Mouse (Mus musculus): ENCODE results near the gene Tmem52. TPM values are rescaled to one million over a fixed set of nuclear protein-coding genes. Genes with fewer than 3 reads are reported as not detected.

The Tmem52 gene
- polyA plus RNA-seq, 1 experiment from 2014 or later: not detected

DNA sequence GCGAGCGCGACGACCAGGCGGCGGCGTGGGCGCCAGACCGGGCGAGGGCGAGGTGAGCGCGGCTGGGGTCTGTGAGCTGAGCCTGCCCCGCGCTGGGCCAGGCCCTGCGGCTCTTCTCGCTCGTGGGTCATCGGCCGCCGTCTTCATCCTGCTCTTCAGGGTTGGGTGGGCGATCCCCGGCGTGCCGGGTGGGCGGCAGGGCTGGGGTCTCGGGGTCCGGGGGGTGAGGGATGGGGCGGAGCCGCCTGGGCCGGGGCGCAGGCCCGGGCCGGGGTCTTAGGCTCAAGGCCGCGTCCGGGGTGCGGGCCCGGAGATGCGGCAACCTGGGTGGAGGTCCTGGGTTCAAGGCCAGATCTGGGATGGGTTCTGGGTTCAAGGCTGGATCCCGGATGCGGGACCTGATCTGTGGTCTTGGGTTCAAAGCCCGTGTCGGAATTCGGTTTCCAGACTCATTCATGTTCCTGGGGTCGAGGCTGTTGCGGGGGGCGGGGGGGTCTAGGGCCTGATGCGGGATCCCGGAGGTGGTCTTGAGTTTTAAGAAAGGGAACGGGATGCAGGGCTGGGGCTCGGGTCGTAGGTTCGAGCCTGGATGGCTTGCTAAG is 22.7 kb downstream of the Tmem52 start:
- WGBS: under 1% methylated on average over 54 of the region's 54 CpGs
- Histone ChIP-seq H3K4me2 (replicated peaks) (peak overlapping the region; percentile 80), H3K4me1 (replicated peaks) (peaks cover 57% of the 10 kb centered on the region), H3K9ac (replicated peaks) (peak overlapping the region; percentile 100), H3K4me3 (replicated peaks) (peak overlapping the region; percentile 99), H3K27ac (peak overlapping the region; percentile 96), H3K9me3 (no peaks in the 10 kb centered on the region), H3K27me3 (no peaks in the 10 kb centered on the region), H3K36me3 (no peaks in the 10 kb centered on the region)
- ATAC-seq: peak; percentile 77

DNA sequence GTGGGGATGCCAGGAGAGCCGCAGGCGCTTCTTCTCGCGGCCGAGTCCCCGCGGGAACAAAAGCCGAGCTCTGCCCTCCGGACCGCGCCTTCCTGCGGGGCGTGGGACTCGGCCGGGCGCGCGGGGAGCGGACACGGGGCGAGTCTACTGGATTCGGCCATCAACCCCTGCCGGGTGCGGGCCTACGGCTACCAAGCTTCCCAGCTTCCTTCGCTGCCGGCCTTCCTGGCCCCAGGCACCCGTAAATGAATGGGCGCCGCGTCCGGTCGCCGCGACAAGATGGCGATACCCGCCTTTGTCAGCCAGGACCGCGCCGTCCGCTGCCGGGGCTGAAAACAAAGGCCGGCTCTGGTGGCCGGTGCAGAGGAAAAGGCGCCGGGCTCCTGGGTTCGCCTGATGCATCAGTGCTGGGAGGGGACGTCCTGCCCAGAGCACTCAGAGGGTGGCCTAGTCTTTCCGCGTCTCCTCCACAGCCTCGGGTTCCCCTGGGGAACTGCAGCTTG is 23.3 kb downstream of the Tmem52 start:
- Histone ChIP-seq H3K4me2 (replicated peaks) (peak overlapping the region; percentile 80), H3K27ac (peak overlapping the region; percentile 96), H3K36me3 (no peaks in the 10 kb centered on the region), H3K9me3 (no peaks in the 10 kb centered on the region), H3K9ac (replicated peaks) (peak overlapping the region; percentile 100), H3K27me3 (no peaks in the 10 kb centered on the region), H3K4me1 (replicated peaks) (peaks cover 57% of the 10 kb centered on the region), H3K4me3 (replicated peaks) (peak overlapping the region; percentile 99)
- peak; percentile 41 for ATAC-seq
- WGBS: under 1% methylated on average over 51 of the region's 51 CpGs

DNA sequence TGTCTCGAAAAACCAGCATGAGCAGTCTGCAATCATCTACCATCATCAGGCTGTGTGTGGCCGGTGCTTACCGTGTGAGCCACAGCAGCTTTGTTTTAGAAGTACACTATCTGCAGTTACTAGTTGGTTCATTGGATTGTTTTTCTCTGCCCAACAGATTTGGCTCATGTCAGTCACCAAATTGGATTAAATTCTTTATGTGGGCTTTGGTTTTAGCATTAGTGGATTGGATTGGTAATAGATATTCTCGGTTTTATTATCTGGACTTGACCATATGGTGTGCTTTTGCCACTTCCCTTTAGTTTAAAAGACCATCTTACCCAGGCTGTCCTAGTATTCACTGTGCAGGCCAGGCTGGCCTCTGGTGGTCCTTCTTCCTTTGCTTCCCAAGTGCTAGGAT is 26.0 kb downstream of the Tmem52 start:
- Histone ChIP-seq H3K4me2 (replicated peaks) (peak overlapping the region; percentile 80), H3K9me3 (no peaks in the 10 kb centered on the region), H3K4me3 (replicated peaks) (no peak overlapping the region), H3K27me3 (no peaks in the 10 kb centered on the region), H3K27ac (no peak overlapping the region), H3K9ac (replicated peaks) (0 out of 2 replicates have a peak overlapping the region, but pooled peaks have one; percentile 11), H3K36me3 (no peaks in the 10 kb centered on the region), H3K4me1 (replicated peaks) (peaks cover 46% of the 10 kb centered on the region)
- no peak for ATAC-seq
- WGBS: 67% methylated on average over 4 of the region's 4 CpGs

DNA sequence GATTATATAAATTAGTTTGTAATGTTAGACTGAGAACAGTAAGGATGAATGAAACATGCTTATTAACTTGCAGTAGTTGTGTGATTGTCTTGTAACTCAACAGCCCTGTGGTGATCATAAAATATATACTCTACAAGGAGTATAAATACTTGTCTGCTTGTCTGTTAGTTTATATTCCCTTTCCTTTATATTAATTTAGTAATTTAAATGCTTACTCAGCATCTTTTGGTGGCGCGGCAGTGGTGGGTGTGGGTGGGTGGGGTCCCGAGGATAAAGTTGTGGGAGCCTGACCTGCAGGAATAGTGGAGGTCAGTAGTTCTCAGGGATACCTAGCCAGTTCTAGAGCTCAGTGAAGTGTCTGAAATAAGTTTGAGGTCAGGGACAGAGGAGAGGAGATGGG is 29.0 kb downstream of the Tmem52 start:
- no peak overlapping the region for H3K27ac ChIP-seq
- no peaks in the 10 kb centered on the region; the same call in 1 of the 2 replicates for H3K36me3 ChIP-seq
- 93% methylated on average over 3 of the region's 3 CpGs for WGBS
- ATAC-seq: no peak
- H3K4me1 ChIP-seq (replicated peaks): peaks cover 33% of the 10 kb centered on the region
- H3K4me3 ChIP-seq (replicated peaks): no peak overlapping the region
- no peak overlapping the region for H3K9ac ChIP-seq (replicated peaks)
- no peaks in the 10 kb centered on the region for H3K9me3 ChIP-seq
- H3K4me2 ChIP-seq (replicated peaks): no peak overlapping the region
- H3K27me3 ChIP-seq: no peaks in the 10 kb centered on the region

DNA sequence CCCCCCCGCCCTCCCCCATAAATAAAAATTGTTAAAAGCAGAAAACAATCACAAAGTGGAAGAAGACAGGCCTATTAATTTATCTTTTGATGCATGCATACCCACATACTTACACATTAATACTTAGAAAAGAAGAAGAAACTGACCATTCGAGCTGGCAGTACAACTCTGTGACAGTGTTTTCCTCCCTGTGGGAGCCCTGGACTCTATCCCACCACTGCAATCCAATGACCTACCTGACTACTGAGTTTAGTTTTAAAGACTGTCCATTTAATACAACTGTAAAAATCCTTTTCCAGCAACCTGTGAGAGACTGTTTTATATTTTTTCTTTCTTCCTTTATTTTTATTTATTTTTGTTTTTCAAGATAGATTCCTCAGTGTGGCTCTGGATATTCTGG is 32.2 kb downstream of the Tmem52 start:
- H3K9ac ChIP-seq (replicated peaks): no peak overlapping the region
- no peak overlapping the region for H3K4me3 ChIP-seq (replicated peaks)
- H3K4me2 ChIP-seq (replicated peaks): no peak overlapping the region
- peaks cover 16% of the 10 kb centered on the region for H3K4me1 ChIP-seq (replicated peaks)
- no peaks in the 10 kb centered on the region for H3K27me3 ChIP-seq
- ATAC-seq: no peak
- WGBS: 91% methylated on average over 2 of the region's 2 CpGs
- H3K9me3 ChIP-seq: no peaks in the 10 kb centered on the region
- no peak overlapping the region for H3K27ac ChIP-seq
- no peaks in the 10 kb centered on the region; the same call in 1 of the 2 replicates for H3K36me3 ChIP-seq

DNA sequence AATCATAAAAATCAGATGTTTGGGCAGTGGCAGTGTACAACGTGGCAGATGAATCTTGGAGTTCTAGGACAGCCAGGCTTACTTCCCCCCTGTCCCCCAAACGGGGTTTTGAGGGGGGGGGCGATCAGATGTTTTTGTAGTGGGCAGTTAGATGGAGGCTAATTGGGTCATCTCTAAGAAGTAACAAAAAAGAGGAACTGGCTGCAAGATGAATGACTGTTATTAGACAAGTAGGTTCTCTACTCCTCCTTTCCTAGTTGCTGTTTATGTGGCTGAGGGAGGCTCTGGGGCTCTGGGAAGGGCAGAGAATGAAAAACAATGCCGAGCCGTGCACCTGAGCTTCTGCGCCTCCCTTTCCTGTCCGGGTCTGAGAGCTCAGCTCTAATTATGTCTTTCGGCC is 36.2 kb downstream of the Tmem52 start:
- Histone ChIP-seq H3K9me3 (no peaks in the 10 kb centered on the region), H3K4me2 (replicated peaks) (no peak overlapping the region), H3K9ac (replicated peaks) (no peak overlapping the region), H3K4me1 (replicated peaks) (peaks cover 19% of the 10 kb centered on the region), H3K27ac (no peak overlapping the region), H3K36me3 (no peaks in the 10 kb centered on the region; the same call in 1 of the 2 replicates), H3K27me3 (no peaks in the 10 kb centered on the region), H3K4me3 (replicated peaks) (no peak overlapping the region)
- 84% methylated on average over 8 of the region's 8 CpGs for WGBS
- ATAC-seq: no peak

DNA sequence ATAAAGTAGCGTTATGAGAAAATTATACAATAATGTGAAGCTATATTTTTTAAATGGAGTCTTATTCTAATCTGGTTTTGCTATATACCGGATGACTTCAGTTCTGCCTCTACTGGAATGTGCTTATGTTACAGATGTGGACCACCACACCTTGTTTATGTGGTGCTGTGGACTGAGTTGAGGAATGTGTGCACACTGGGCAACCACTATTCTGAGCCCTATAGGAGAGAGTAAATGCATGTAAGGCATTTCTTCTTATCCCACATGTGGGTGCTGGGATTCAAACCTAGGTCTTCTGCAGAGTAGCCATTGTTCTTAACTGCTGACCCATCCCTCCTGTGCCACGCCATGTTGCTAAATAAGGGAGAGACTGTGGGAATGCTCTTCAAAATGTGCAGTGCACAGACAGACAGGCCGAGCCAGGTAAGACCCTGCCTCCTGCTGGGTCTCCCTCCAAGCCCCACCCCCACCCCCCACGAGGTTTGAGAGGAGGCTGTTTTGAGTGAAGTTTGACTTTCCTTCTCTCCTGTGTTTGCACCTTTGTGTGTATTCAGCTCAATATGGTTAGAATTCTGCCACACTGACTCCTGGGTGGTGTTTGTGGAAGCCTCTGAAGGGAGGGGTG is 36.9 kb downstream of the Tmem52 start:
- H3K4me3 ChIP-seq (replicated peaks): no peak overlapping the region
- ATAC-seq: 0 out of 2 replicates have a peak, but pooled peaks have one; percentile 48
- H3K9me3 ChIP-seq: no peaks in the 10 kb centered on the region
- no peak overlapping the region for H3K4me2 ChIP-seq (replicated peaks)
- H3K36me3 ChIP-seq: no peaks in the 10 kb centered on the region
- H3K4me1 ChIP-seq (replicated peaks): peaks cover 23% of the 10 kb centered on the region
- H3K27me3 ChIP-seq: no peaks in the 10 kb centered on the region
- 85% methylated on average over 5 of the region's 5 CpGs for WGBS
- no peak overlapping the region for H3K27ac ChIP-seq
- H3K9ac ChIP-seq (replicated peaks): no peak overlapping the region

DNA sequence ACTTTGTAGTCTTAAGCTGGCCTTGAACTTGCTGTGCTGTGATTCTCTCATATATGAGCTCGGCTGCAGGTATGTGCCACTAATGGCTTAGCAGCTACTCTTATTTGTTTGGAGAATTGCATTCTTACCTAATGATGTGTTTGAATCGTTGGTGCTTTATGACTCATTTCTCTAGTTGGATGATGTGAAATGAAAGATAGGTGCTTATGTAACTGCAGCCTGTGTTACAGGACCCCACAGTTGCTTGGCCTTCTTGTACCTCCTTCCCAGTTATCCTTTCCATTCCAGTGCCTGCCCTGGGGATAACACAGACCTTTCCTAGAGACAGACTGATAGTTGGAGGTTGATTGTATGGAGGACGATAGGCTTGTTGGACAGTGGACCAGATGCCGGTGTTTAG is 39.7 kb downstream of the Tmem52 start:
- Histone ChIP-seq H3K9ac (replicated peaks) (no peak overlapping the region), H3K9me3 (no peaks in the 10 kb centered on the region), H3K4me2 (replicated peaks) (no peak overlapping the region), H3K27ac (no peak overlapping the region), H3K36me3 (no peaks in the 10 kb centered on the region), H3K27me3 (no peaks in the 10 kb centered on the region), H3K4me3 (replicated peaks) (no peak overlapping the region), H3K4me1 (replicated peaks) (peaks cover 23% of the 10 kb centered on the region)
- WGBS: 92% methylated on average over 4 of the region's 4 CpGs
- ATAC-seq: no peak

DNA sequence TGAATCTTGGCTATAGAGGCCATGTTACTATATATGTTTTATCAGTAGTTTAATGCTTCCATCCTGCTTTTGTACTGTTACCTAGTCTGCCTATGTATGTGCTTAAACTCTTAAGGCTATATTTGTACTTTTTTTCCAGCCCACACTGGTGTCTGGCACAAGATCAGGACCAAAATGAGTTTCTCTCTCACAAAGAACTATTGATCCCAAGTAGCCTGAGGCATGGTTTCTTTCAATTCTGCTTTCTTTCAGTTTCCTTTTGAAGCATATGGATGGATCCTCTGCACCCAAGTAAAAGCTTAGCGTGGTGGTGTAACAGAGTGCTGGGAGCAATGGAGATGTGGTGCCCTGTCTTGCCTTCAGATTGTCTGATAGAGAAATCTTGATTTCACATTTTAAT is 42.1 kb downstream of the Tmem52 start:
- Histone ChIP-seq H3K4me2 (replicated peaks) (no peak overlapping the region), H3K9ac (replicated peaks) (no peak overlapping the region), H3K9me3 (no peaks in the 10 kb centered on the region), H3K4me3 (replicated peaks) (no peak overlapping the region), H3K36me3 (no peaks in the 10 kb centered on the region), H3K27me3 (no peaks in the 10 kb centered on the region), H3K27ac (no peak overlapping the region), H3K4me1 (replicated peaks) (peaks cover 10% of the 10 kb centered on the region; the same call in 1 of the 2 replicates)
- no peak for ATAC-seq
- WGBS: 74% methylated on average over 1 of the region's 1 CpGs

DNA sequence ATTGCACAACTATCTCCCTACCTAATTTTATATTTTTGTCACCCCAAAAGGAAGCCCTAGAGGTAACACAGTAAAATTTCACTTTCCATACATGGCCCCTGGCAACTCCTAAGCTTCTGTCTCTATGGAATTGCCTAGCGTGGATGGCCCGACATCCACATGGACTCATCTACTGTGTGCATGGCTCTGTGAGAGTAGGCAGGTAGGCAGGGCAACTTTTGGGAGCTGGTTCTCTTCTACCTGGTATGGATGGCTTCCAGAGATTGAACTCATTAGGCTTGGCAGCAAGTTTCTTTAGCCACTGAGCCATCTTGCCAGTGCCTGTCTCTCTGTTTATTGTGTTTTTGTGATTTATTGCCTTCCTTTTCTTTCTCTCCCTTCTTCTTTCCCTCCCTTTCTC is 45.9 kb downstream of the Tmem52 start:
- Histone ChIP-seq H3K27ac (no peak overlapping the region), H3K27me3 (no peaks in the 10 kb centered on the region), H3K4me3 (replicated peaks) (no peak overlapping the region), H3K9me3 (no peaks in the 10 kb centered on the region), H3K36me3 (no peaks in the 10 kb centered on the region), H3K9ac (replicated peaks) (no peak overlapping the region), H3K4me1 (replicated peaks) (0 out of 2 replicates have a peak, but pooled peaks cover 3% of the 10 kb centered on the region), H3K4me2 (replicated peaks) (no peak overlapping the region)
- ATAC-seq: no peak
- WGBS: 76% methylated on average over 2 of the region's 2 CpGs

DNA sequence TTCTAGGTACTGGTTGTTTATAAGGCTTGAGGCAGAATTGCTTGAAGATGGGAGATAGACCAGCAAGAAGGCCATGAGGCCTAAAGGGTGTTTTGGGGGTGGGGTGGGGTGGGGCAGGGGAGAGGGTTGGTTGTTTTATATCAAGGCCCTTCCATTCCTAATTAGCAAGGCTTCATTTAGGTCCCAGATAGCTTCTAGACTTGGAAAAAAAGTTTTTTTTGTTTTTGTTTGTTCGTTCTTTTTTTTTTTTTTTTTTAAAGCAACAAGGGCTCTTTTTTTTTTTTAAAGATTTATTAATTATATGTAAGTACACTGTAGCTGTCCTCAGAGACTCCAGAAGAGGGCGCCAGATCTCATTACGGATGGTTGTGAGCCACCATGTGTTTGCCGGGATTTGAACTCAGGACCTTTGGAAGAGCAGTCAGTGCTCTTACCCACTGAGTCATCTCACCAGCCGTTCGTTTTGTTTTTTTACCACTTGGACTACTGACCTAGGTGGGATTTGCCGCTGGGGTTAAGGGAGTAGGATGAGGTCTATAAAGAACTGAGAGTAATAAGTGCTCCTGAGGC is 49.1 kb downstream of the Tmem52 start:
- Histone ChIP-seq H3K4me2 (replicated peaks) (no peak overlapping the region), H3K9ac (replicated peaks) (no peak overlapping the region), H3K9me3 (no peaks in the 10 kb centered on the region), H3K4me1 (replicated peaks) (no peaks in the 10 kb centered on the region), H3K27ac (no peak overlapping the region), H3K36me3 (peaks cover 8% of the 10 kb centered on the region; the same call in 1 of the 2 replicates), H3K4me3 (replicated peaks) (no peak overlapping the region), H3K27me3 (no peaks in the 10 kb centered on the region)
- no peak for ATAC-seq
- 88% methylated on average over 7 of the region's 7 CpGs for WGBS

All from midbrain, embryonic 13.5 days (tissue).